Mouse (Mus musculus) telencephalon, adult 2 months (tissue): ENCODE measurements around the gene B4galnt3.

ENCODE experiments used
- DNase-seq: peaks from one replicate; pipeline ENCODE4 v3.0.0-alpha.2; 2011; ENCODE audit warnings: low read depth, low spot score

B4galnt3 gene

GRCm38 (mm10) chr6:120274887-120275286, 19.5 kb downstream of the B4galnt3 start:
- peak; percentile 33 for DNase-seq

DNA sequence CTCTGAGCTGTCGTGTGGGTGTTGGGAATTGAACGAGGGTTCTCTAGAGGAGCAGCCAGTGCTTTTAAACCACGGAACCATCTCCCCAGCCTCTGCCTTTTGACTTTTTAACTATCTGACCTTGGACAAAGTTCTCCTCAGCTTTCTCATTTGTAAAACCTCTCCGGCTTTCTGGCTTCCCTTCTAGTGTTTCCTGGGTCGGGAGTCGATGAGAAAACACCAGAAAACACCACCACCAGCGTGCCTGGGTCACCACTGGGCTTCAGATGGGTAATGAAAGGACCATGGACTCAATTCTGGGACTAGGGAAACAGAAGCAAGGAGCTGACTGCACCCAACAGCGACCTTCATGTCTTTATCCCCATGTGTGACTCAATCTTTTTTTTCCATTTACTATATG, 20.2 kb downstream of the B4galnt3 start:
- DNase-seq = no peak

GRCm38 (mm10) chr6:120264151-120264550, 30.2 kb downstream of the B4galnt3 start:
- DNase-seq = no peak

GRCm38 (mm10) chr6:120263608-120264007, 30.8 kb downstream of the B4galnt3 start:
- no peak for DNase-seq

DNA sequence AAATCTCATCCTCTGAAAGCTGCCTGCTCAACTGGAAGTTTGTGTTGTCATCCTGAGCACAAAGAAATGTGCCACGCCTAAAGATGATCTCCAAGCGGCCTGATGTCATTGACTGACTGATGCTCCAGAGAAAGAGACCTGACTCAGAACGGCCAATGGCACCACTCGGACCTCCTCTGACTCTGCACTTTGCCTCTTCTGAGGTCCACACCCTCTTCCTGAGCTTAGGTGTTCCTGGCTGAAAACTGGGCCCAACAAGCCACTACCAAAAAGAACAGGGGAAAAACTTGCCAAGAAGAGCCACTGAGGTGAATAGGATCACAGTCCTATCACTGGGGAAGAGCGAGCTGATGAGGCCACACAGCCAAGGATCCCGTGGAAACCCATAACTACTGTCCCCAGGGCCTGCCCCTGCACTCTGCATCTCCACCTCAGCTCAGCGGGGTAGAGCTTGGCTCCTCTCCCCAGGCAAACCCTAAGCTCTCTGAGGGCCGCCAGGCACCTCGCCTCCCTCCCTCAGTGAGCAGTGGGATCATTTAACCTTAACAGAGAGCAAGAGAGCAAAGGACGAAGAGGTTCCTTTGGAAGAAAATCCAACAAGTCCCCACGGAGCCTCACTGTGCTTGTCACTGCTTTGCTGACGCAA, 31.4 kb downstream of the B4galnt3 start:
- no peak for DNase-seq

- no peak for DNase-seq
Measured at GRCm38 (mm10) chr6:120259481-120259880, 34.9 kb downstream of the B4galnt3 start.

GRCm38 (mm10) chr6:120256431-120256935, 37.9 kb downstream of the B4galnt3 start:
- DNase-seq = no peak

- peak; percentile 42 for DNase-seq
Measured at GRCm38 (mm10) chr6:120255701-120256100, 38.7 kb downstream of the B4galnt3 start.

DNA sequence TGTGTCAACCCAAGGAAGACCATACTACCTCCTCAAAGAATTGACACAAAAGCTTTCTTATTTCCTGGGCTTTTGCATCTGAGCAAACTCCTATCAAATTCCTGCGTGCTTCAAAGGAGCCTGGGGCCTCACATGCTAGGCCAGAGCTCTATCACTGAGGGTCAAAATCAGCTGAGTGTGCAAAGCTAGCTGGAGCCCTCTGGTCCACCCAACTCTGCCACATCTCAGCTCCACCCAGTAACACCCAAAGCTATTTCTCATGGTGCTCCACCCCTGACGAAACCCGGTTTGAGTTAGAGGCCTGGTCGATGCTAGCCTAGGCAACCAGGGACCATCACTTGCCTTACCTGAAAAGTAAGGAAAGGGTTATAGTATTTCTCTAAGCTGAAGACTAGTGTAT, 39.2 kb downstream of the B4galnt3 start:
- DNase-seq = no peak

- no peak for DNase-seq
Measured at GRCm38 (mm10) chr6:120254640-120255039, 39.7 kb downstream of the B4galnt3 start.

DNA sequence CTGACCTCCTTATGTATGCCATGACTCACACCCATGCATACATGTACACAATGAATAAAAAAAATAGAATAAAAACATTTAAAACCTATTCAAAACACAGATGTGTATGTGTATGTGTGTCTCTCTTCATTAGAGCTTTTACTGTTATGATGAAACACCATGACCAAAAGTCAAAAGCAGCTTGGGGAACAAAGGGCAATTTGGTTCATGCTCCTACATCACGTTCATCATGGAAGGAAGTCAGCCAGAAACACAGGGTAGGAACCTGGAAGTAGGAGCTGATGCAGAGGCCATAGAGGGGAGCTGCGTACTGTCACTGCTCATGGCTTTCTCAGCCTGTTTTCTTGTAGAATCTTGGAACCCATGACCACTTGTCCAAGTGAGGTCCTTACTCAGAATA, 41.6 kb downstream of the B4galnt3 start:
- DNase-seq = no peak

DNA sequence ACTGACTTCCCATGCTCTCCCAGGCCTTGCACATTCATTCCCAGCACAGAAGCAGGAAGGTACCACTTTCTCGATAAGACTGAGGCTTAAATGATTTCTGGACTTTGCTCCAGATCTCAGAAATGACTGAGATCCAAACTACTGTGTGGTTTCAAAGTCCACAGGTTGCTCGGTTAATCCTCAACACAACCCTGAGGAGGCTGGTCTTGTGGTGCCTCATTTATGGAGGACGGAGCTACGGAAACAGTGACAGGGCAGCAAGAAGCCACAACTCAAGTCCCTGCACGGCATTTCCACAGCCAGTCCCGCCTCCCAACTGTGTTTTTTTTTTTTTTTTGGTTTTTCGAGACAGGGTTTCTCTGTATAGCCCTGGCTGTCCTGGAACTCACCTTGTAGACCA, 43.3 kb downstream of the B4galnt3 start:
- no peak for DNase-seq

- no peak for DNase-seq
Measured at GRCm38 (mm10) chr6:120249831-120250230, 44.5 kb downstream of the B4galnt3 start.

- no peak for DNase-seq
Measured at GRCm38 (mm10) chr6:120246676-120247075, 47.7 kb downstream of the B4galnt3 start.

DNA sequence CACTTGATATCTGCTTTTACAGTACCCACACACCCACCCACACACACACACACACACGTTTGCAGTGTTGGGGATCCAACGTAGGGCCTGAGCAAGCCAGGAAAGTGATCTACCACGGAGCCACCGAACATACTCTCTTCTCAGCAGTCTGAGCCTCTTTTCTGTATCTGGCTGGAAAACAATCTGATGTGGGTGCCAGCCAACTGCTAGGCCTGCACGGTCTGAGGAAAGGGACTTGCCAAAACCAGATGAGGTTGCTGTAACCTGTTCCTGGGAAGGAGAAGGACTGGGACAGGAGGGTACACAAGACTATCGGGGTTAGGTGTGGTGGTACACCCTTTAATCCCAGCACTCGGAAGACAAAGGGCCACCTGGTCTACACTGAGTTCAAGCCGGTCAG, 51.1 kb downstream of the B4galnt3 start:
- DNase-seq = no peak

DNA sequence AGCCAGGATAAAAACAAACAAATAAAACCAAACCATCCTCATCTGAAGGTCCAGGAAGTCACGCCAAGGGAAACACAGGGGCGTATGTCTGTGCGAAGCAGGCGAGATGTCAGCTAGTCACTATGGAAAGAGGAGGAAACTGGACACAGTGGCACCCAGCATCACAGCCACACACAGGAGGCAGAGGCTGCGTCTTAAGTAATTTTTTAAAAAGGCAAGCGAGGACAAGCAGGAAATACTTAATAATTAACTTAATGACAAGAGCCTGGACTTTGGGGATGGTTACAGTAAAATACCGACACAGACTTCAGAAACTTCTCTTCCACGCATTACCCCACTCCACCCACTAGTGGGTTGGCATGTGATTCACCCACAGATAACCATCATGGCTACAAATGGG, 51.8 kb downstream of the B4galnt3 start:
- no peak for DNase-seq

DNA sequence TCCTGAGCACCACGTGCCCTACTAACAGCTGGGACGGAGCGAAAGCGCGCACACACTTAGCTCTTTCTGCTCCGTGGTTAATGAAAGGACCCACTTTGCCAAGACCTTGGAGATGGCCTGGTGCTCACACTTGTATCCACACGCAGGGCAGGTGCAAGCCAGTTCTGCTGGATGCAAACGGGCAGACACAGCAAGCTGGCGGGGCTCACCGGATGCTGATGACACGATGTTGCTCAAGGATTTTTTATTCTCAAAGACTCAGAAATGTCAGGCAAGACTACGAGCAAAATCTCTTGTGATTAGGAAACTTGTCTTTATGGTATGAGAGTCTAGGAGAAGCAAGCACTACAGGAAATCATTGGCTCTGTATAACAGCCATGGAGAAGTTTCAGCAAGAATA, 52.9 kb downstream of the B4galnt3 start:
- DNase-seq = no peak

DNA sequence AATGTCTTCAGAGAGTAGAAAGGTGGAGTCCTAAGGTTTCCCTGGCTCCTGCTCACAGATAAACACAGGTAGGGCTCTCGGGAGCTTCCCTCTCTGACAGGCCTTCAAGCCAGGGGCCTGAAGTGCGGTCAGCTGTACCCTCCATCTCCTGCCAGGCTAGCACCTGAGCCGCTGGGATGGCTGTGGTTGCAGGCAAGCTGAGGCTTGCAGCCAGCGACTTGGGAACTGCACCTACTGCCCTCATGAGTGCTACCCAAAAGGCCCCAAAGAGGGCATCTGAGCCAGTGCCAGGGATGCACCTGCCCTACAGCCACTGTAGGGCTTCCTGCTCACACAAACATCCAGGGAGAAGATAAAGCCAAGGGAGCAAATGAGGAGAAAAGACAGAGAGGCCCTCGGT, 53.9 kb downstream of the B4galnt3 start:
- DNase-seq = no peak

GRCm38 (mm10) chr6:120235874-120236273, 58.5 kb downstream of the B4galnt3 start:
- DNase-seq = no peak

DNA sequence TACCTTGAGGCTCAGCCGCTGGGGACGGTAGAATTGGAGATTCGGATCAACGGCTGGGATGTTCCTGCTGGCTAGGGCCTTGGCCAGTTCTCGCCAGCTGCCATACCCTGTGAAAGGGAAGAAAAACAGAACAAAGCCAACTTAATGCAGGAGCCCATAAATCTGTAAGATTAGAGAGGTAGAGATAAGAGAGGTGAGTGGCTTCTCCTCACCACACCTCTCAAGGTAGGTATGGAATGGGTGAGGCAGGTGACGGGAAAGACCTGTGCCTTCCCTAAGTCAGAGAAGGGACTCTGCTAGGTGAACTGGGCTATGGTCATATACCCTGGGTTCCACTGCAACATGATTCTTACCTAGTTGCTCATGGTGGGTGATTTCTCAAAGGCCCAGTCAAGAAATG, 61.5 kb downstream of the B4galnt3 start:
- no peak for DNase-seq

GRCm38 (mm10) chr6:120230441-120230840, 63.9 kb downstream of the B4galnt3 start:
- no peak for DNase-seq

DNA sequence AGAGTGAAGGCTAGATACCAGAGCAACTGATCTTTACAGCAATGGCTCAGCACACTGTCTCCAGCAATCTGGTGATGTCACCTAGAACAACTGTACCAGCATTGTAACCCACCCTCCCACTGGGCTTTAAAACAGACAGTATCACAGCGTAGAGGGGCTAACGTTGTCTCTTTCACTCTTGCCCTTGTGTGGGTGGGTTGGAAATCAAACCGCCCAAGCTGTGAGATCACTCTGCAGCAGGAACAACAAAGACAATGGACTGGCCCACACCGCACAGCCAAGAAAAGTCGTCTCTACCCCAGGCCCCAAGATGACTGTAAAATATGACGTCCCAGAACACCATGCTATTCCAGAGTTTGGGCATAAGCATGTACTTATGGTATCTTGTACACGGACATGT, 64.6 kb downstream of the B4galnt3 start:
- DNase-seq = no peak

DNA sequence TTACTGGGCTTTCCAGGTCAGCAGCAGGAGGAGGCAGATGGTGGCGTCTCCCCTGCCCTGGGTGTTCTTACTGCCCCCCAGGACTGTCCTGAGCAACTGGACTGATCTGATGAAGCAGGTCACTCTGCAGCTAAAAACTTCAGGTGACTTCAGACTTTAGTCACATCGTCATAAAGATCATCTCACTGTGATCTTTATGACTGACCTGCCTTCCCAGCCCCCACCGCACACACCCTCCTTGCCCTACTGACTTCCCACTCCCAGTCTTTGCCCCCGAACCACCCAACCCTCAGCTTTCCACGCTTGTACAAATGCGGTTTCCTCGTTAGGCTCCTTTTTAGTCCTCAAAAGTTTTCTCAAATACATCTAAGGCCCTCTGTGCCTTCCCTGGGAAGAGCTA, 67.3 kb downstream of the B4galnt3 start:
- no peak for DNase-seq

DNA sequence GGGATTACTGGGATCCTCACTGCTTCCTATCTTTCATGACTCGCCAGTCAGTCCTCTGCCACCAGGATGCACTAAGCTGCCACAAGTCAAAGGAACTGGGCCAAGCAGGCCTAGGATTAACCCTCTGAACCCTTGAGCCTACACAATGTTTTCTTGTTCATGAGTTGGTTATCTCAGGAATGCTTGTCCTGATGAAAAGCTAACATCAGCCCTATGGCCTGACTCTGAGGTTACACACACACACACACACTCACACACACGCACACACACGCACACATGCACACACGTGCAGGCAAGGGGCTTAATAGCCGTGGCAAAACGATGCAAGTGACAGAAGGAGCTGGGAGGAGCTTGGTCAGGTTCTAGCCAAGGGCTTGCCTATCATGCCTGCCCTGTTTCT, 69.0 kb downstream of the B4galnt3 start:
- DNase-seq = no peak
